Mouse (Mus musculus) heart, embryonic 10.5 days (tissue): ENCODE data around the gene Tcp10c. TPM values are rescaled to one million over a fixed set of nuclear protein-coding genes. Genes with fewer than 3 reads are reported as not detected.
A peak's percentile ranks its signal among the peaks of the same experiment; 100 is the strongest.
"Not testable (repeated sequence)": the region's sequence is repeated elsewhere in the genome, so short reads cannot be mapped to it uniquely, and the experiment has no call there.

Experiments
- DNase-seq: peaks from one replicate; pipeline ENCODE4 v3.0.0-alpha.2; 2017; ENCODE audit warnings: low spot score
- H3K27ac ChIP-seq: fragments of 300-500 bp; sonication (generic); 2 replicates; pipeline ENCODE4 v1.5.1; 2016; ENCODE audit warnings: mild to moderate bottlenecking
- H3K27me3 ChIP-seq: fragments of 300-500 bp; sonication (generic); 2 replicates; pipeline ENCODE4 v1.6.1; 2016; ENCODE audit warnings: mild to moderate bottlenecking; ENCODE audit not compliant: poor library complexity, insufficient read depth, severe bottlenecking
- H3K36me3 ChIP-seq: fragments of 300-500 bp; sonication (generic); 2 replicates; pipeline ENCODE4 v1.6.1; 2016; ENCODE audit warnings: mild to moderate bottlenecking, moderate library complexity
- H3K4me1 ChIP-seq: fragments of 300-500 bp; sonication (generic); 2 replicates; pipeline ENCODE4 v1.6.1; 2016; ENCODE audit warnings: mild to moderate bottlenecking
- H3K4me3 ChIP-seq: fragments of 300-500 bp; sonication (generic); 2 replicates; pipeline ENCODE4 v1.5.1; 2016; ENCODE audit warnings: mild to moderate bottlenecking, moderate library complexity
- H3K9me3 ChIP-seq: fragments of 300-500 bp; sonication (generic); 2 replicates; pipeline ENCODE4 v1.6.1; 2016; ENCODE audit warnings: mild to moderate bottlenecking, moderate library complexity
- WGBS: fragments of 180-500 bp; shearing (Covaris S2); methylation state at CpG from one replicate; pipeline ENCODE4 v1.1.7; 2016; 5-methylcytosine and 5-hydroxymethylcytosine counted together
- polyA plus RNA-seq: library from polyadenylated mRNA; unstranded; fragments of >200 nt; fragmentation: Nextera tagmentation; extraction: Ambion mirVana; gene quantifications from 2 replicates; pipeline ENCODE4 v1.2.1, GENCODE M21; 2016

The Tcp10c gene
- not detected in 2 replicates for polyA plus RNA-seq

DNA sequence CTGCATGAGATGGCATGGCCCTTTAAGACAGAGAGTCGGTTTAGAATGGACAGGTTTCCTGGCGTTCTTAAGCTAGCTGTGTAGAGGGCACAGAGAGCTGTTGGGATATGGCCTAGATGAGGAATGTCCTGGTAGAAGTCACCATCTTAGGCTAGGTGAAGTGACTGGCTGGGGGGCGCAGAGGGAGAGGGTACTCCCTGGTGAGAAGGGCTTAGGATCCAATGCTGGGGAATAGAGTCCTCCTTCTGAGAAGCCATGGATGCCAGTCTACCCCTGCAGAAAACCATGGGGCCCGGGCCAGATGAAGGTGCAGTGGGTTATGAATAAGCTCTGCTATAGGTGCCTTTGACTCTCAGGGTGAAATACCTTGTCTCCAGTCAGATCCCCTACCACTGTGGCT is at the start of gene Tcp10c:
Gene Tcp10c (plus strand): TSS at position 52 of the 400 bp plus-strand sequence.
- not testable (repeated sequence) for DNase-seq, H3K27me3 ChIP-seq, H3K4me1 ChIP-seq, H3K27ac ChIP-seq, H3K36me3 ChIP-seq, H3K4me3 ChIP-seq
- WGBS, result 83% methylated on average over 4 of the region's 4 CpGs
- H3K9me3 ChIP-seq, result peaks cover 21% of the 10 kb centered on the region

DNA sequence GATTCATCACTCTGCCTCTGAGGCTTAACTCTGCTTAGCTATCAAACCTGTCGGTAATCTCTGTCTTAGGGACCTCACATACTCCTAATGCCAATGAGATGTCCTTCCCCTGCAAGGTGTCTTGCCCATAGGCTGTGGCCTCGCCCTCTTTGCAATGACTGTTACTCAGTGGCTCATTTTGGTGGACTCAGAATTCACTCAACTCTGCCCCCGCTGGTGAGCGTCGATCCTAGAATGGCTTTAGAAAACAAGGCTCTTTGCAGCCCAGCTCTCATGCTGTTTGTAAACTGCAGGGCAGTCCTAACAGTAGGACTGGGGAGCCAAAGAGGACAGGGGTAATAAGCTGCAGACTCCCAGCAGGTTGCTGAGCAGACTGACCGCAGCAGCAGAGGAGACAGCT is 46.5 kb upstream of the Tcp10c start:
- 80% methylated on average over 5 of the region's 6 CpGs for WGBS
- H3K36me3 ChIP-seq, H3K27me3 ChIP-seq, H3K27ac ChIP-seq, H3K4me1 ChIP-seq, H3K4me3 ChIP-seq, DNase-seq: not testable (repeated sequence)
- peaks cover 33% of the 10 kb centered on the region for H3K9me3 ChIP-seq

DNA sequence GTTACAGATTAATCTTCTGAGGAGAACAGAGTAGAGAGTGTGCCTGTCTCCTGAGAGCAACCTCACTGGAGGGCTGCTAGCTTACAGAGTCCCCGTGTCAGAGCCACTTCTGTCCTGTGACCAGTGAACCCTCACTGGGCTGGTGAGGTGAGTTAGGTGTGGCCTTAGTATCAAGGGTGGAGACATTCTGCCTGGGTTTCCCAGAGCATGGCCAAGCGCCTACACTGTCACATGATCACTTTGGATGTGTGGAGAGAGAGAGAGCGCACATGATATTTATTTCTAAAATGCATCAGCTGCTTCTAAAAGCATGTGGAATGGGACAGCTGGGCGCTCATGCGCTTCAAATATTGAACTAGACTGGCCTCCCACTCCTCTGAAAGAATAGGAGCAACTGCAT is 46.0 kb upstream of the Tcp10c start:
- not testable (repeated sequence) for H3K4me1 ChIP-seq, H3K36me3 ChIP-seq, H3K27me3 ChIP-seq, H3K4me3 ChIP-seq, H3K27ac ChIP-seq
- DNase-seq, result peak; percentile 68
- peaks cover 35% of the 10 kb centered on the region for H3K9me3 ChIP-seq
- 83% methylated on average over 5 of the region's 5 CpGs for WGBS

DNA sequence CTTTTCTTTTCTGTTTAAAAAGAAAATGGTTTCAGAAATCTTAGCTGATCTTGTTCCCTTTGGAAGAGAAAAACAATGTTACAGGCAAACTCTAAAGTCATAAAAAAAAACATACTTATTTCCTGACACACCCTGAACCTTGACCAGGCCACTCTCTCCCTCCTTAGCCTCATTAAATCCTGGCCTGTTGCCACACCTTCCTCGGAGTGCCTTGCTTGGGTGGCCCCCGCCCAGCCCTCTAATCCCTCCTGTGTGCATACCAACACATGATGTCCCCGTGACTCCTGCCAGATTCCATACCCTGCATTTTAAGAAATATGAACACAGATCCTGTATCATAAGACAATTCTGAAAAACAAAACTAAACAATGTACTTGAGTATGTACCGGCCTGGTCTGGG is 45.6 kb upstream of the Tcp10c start:
- 82% methylated on average over 4 of the region's 4 CpGs for WGBS
- H3K27ac ChIP-seq, H3K36me3 ChIP-seq, H3K4me1 ChIP-seq, H3K4me3 ChIP-seq, H3K27me3 ChIP-seq: not testable (repeated sequence)
- peak; percentile 72 for DNase-seq
- H3K9me3 ChIP-seq, result peaks cover 38% of the 10 kb centered on the region

DNA sequence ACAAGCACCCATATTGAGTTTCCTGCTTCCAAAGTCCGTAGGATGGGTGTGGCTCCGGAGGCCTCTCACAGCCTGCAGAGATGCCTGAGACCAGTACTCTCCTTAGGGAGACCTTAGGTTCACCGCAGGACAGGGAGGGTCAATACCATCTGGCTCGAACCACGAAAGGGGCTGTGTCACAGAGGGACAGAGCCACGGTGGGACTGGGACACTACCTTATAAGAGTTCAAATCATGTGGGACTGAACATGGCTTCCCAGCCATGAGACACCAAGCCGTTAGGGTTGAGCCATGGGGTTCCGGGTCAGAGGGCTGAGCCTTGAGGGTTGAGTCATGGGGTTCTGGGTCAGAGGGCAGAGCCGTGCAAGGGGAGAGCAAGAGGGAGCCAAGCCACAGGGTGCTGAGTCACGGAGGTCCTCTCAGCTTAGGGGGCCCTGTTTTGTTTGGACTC is 45.2 kb upstream of the Tcp10c start:
- 82% methylated on average over 10 of the region's 10 CpGs for WGBS

DNA sequence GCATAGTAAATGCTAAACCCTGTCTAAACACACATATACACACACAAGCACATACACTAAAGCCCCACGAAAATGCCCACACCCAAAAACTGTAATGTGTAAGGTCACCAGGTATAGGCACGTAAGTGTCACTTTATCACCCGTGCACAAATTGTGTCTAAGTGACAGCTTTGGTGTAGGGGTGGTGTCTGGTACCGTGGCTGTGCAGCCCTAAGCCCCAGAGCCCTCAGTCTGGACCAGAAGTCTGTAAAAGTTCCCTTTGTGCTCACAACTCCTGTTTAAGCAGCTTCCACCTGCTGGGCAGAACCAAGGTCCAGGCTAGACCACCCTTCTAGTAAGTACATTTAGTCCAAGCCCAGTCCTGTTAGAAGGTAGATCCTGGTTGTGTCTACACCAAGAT is 24.4 kb upstream of the Tcp10c start:
- H3K9me3 ChIP-seq, result peaks cover 49% of the 10 kb centered on the region
- H3K27ac ChIP-seq, H3K36me3 ChIP-seq, H3K4me3 ChIP-seq, H3K4me1 ChIP-seq, H3K27me3 ChIP-seq: not testable (repeated sequence)
- WGBS, result 73% methylated on average over 4 of the region's 4 CpGs
- DNase-seq, result peak; percentile 73

More for the DNA sequence above, 45.2 kb upstream of the Tcp10c start:
- peaks cover 39% of the 10 kb centered on the region for H3K9me3 ChIP-seq
- not testable (repeated sequence) for H3K4me1 ChIP-seq, H3K36me3 ChIP-seq, H3K4me3 ChIP-seq, H3K27me3 ChIP-seq, H3K27ac ChIP-seq
- peak; percentile 75 for DNase-seq

DNA sequence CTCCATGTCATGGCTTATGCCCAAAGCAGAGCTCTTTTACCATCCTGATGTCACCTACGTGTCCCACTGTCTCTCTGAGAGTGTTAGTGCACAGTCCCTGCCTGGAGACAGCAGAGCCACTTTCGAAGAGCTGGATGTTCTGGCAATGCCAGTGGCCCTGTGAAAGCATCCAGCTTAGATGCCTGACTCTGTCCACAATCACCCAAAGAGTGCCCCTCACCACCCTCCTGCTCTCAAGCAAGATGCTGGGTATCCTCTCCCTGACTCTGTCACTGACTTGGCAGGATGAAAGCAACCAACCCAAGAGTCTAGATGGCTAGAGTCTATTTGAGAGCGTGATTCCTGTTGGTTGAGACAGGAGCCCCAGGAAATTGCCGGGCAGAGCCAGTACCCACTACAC is 23.2 kb upstream of the Tcp10c start:
- not testable (repeated sequence) for H3K4me3 ChIP-seq, H3K27me3 ChIP-seq, H3K27ac ChIP-seq, H3K36me3 ChIP-seq, H3K4me1 ChIP-seq
- DNase-seq, result peak; percentile 70
- 77% methylated on average over 4 of the region's 4 CpGs for WGBS
- H3K9me3 ChIP-seq, result peaks cover 49% of the 10 kb centered on the region

DNA sequence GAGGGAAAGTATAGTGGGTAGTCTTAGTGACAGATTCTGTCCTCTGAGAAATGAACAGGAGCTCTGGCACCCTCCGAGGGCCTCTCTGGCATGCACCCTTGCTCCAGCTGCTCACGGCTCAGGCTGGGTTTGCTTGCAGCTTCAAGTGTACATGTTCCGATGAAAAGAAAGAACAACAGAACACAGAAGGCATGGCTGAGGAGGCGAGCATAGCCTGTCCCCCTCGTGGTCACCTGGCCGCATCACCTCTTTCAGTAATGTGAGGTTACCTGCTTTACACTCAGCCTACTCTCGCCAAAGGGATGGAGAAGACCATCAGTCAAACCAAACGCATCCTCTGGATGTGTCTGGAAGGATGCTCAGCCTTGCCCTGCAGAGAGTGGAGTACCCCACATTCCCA is 21.9 kb upstream of the Tcp10c start:
- not testable (repeated sequence) for H3K4me1 ChIP-seq, H3K36me3 ChIP-seq, DNase-seq, H3K27ac ChIP-seq, H3K4me3 ChIP-seq, H3K27me3 ChIP-seq
- H3K9me3 ChIP-seq, result peaks cover 56% of the 10 kb centered on the region
- WGBS, result 84% methylated on average over 8 of the region's 8 CpGs

DNA sequence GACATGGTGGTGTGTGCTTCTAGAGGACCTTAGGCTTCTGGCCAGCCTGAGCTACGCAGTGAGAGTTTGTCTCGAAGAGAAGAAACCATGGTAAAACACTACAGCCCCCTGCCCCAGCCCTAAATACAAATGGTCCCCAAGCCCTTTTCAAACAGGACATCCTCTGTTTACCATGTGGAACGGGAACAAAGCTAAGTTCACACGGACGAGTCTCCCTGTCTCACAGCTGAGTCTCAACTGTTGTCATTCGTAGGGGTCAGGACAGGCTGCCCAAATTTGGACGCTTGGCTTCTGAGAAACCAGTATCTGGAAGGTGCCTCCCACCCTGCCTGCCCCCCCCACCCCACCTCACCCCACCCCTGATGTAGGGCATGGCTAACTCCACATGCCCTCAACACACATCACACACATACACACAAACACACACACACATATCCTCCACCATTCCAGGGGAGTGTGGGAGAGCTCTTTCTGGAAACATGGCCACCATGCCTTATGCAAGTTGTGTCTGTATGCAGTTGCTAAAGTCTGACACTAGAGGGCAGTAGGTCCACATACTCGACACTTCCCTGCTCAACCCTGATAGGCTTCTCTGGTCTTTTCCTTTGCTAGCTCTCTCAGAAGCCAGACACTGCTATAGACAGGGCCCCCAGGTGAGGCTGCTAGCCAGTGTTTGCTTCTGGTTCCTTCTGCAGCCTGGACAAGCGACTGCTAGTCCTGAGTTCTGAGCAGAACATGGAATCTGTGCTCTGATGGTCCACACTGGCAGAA is 17.2 kb upstream of the Tcp10c start:
- H3K27ac ChIP-seq, H3K36me3 ChIP-seq, H3K27me3 ChIP-seq, H3K4me1 ChIP-seq, H3K4me3 ChIP-seq: not testable (repeated sequence)
- WGBS, result 59% methylated on average over 9 of the region's 9 CpGs
- H3K9me3 ChIP-seq, result peaks cover 26% of the 10 kb centered on the region
- peak; percentile 70 for DNase-seq

DNA sequence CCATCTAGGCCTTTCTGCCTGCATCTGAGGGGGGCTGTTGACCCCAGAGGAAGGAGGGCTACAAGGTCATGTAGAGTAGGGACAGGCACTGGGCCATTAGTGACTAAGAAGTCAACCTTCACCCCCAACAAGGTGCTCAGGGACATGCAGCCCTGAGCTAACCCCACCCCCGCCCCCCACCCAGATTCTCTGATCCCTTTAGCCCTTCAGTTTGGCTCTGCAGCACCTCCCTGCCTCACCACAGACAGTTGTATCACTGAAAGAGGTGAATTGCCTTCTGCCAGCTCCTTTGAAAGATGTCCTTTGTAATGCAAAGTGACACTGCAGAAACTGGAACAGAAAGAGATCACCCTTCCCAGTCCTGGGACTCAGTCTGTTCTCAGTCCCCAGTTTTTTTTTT is 16.4 kb upstream of the Tcp10c start:
- not testable (repeated sequence) for H3K27me3 ChIP-seq, H3K27ac ChIP-seq, H3K4me3 ChIP-seq, H3K4me1 ChIP-seq, H3K36me3 ChIP-seq
- peaks cover 21% of the 10 kb centered on the region for H3K9me3 ChIP-seq
- peak; percentile 38 for DNase-seq
- 55% methylated on average over 1 of the region's 1 CpGs for WGBS

DNA sequence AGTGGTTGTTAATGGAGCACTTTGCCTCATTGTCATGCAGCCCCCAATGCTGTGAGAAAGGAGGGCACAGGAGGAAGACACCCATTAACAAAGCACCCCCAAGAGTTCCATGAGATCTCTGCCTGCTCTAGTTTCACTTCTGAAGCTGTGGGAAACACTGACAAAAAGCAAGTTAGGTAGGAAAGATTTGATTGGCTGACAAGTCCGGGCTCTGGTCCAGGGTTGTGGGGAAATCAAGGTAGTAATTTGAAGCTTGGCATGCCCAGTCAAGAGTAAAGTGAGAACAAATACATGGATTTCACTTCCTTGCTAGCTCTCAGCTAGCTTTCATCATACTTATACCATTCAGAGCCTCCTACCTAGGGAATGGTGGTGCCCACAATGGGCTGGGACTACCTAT is 14.3 kb upstream of the Tcp10c start:
- not testable (repeated sequence) for H3K4me3 ChIP-seq, H3K4me1 ChIP-seq, H3K27me3 ChIP-seq, DNase-seq, H3K27ac ChIP-seq, H3K36me3 ChIP-seq
- H3K9me3 ChIP-seq, result peaks cover 17% of the 10 kb centered on the region
- WGBS, result 74% methylated on average over 1 of the region's 1 CpGs

DNA sequence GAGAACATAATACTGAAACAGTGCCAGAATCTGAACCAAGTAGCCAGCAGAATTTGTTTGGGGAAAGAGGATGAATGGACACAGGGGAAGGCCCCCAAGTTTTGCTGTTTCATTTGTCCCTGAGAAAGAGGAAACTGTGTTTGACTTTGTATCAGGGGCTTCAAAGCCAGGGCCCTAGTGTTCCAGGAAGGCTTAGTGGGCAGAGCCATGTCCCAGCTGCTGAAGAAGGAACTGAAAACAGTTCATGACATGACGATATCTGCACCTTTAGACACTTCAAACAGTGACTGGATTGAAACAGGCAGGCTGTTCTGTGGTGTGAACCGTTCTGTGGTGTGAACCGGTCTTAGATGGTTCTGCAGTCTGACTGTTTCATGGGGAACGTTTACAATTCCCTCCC is 8.4 kb upstream of the Tcp10c start:
- H3K4me3 ChIP-seq, DNase-seq, H3K36me3 ChIP-seq, H3K4me1 ChIP-seq, H3K27ac ChIP-seq, H3K27me3 ChIP-seq: not testable (repeated sequence)
- H3K9me3 ChIP-seq, result peaks cover 12% of the 10 kb centered on the region
- WGBS, result no CpG with 5 or more reads among the region's 4 CpGs

DNA sequence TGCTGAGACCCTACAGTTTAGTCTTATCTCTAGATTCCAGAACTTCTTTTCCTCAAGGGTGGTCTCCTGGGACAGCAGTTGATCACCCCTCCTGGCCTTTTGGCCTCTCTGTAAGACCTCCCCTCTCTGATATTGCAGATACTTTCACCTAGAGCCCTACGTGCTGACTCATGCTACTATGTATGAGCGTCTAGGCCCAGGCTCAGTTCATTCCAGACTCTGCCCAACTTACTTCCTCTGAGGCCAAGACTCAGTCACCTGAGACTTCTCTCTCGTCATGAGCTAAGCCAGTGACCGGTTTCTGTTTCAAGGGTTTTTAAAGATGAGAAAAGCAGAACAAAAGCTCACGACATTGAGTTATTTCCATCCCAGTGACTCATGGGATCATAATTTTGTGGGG is 4.8 kb upstream of the Tcp10c start:
- H3K4me1 ChIP-seq, H3K27me3 ChIP-seq, DNase-seq, H3K27ac ChIP-seq, H3K4me3 ChIP-seq, H3K36me3 ChIP-seq: not testable (repeated sequence)
- WGBS, result 81% methylated on average over 4 of the region's 5 CpGs
- H3K9me3 ChIP-seq, result peaks cover 18% of the 10 kb centered on the region

DNA sequence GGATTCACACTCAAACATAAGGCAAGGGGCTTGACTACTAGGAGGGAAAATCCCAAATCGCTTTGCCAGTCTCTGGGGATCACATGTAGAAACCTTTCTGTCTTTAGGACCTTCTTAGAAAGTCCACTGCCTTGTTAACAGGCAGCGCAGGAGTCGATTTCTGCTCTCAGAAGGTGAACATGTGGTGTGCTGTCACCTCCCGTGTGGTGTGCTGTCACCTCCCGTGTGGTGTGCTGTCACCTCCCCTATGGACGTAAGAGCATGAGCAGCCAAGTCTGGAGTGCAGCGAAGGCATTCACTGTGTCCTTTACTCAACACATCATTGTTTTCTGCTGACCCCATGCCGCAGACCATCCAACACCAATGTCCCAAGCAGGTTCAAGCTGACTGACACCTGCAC is 1.1 kb upstream of the Tcp10c start:
- peaks cover 25% of the 10 kb centered on the region for H3K9me3 ChIP-seq
- H3K36me3 ChIP-seq, H3K4me3 ChIP-seq, H3K27ac ChIP-seq, H3K4me1 ChIP-seq, DNase-seq, H3K27me3 ChIP-seq: not testable (repeated sequence)
- WGBS, result 82% methylated on average over 8 of the region's 8 CpGs
